Mouse (Mus musculus) lung, adult 2 months (tissue): ENCODE results near the gene 4931414P19Rik.

Experiments
- CTCF ChIP-seq: fragments of 200-500 bp; IDR thresholded peaks from 2 replicates; pipeline ENCODE4 v1.5.1; 2011; ENCODE audit warnings: mild to moderate bottlenecking, low read length, control low read depth; ENCODE audit not compliant: insufficient read depth
- POLR2A ChIP-seq: fragments of 200-500 bp; IDR thresholded peaks from 2 replicates; pipeline ENCODE4 v1.6.1; 2011; ENCODE audit warnings: low read depth, mild to moderate bottlenecking, control low read depth, low read length, borderline replicate concordance; ENCODE audit errors: extremely low read depth

GRCm38 (mm10) chr14:54583681-54584338 is 22.0 kb downstream of the 4931414P19Rik start:
- TF ChIP-seq CTCF (peak; percentile 73), POLR2A (no peak)
